8 mouse cellular contexts compared by ENCODE assay signal in the genomic region with DNA sequence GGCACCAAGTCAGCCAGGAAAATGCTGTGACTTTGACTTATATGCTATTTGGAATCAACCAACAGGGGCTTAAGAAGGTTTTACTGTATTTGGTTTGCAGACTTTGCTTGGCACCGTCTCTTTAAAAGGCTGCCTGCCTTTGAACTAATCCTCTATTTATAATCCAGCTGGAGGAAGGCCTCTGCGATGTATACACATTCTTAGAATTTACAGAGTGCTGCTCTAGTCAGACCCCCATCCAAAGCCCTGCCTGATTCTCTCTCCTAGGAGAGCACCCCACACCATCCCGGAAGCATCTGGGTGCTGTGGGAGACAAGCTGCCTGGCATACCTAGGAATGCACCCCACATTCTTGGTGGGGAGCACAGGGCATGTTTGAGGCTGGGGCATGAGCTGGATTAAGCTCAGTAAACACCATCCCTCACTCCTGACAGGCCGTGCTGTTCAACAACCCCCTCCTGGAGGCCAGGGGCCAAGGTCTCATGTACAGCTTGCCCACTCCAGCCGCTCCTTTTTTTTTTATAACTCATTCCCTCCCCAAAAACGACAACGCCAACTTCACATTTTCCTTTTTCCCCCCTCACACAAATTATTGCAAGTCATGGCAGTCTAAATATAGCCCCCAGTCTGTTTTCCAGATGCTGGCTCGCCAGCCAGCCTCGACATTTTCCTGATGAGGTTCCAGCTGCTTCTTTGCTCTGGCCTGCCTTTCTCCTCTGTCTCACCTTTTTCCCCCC.
DNase-seq lines count a peak whose midpoint lies in the region; ATAC-seq lines count a peak whose summit lies in the region.

No protein-coding gene starts in this region.

- DNase-seq in embryo, embryonic 10.5 days (ENCODE audit: low spot score) = peak; percentile 37
- no peak for DNase-seq in embryo, embryonic 10 days (ENCODE audit: low spot score)
- DNase-seq in lung, postnatal 36 days = no peak
- DNase-seq in left cerebral cortex, postnatal 4 days = no peak
- no peak for DNase-seq in right cerebral cortex, postnatal 36 days (ENCODE audit: low spot score in 2 of 2)

- no peak overlapping the region for H3K4me2 ChIP-seq in lung, embryonic 16.5 days (ENCODE audit: low read depth, low read length)
- H3K4me2 ChIP-seq in limb, embryonic 12.5 days = no peak overlapping the region
- no peak overlapping the region for H3K4me2 ChIP-seq in stomach, embryonic 14.5 days (replicated peaks; ENCODE audit: low read depth, low read length)

- no peaks in the 10 kb centered on the region for H3K36me3 ChIP-seq in lung, embryonic 16.5 days (ENCODE audit: control insufficient read depth, insufficient read depth, low read length)
- no peaks in the 10 kb centered on the region for H3K36me3 ChIP-seq in limb, embryonic 12.5 days
- no peaks in the 10 kb centered on the region for H3K36me3 ChIP-seq in stomach, embryonic 14.5 days (ENCODE audit: control insufficient read depth, insufficient read depth, low read length)

- peaks cover 44% of the 10 kb centered on the region for H3K4me1 ChIP-seq in lung, embryonic 16.5 days (replicated peaks; ENCODE audit: control insufficient read depth, insufficient read depth, low read length)
- peaks cover 51% of the 10 kb centered on the region for H3K4me1 ChIP-seq in limb, embryonic 12.5 days (replicated peaks)
- H3K4me1 ChIP-seq in stomach, embryonic 14.5 days (ENCODE audit: control insufficient read depth, insufficient read depth, low read length) = peaks cover 59% of the 10 kb centered on the region

- 0 out of 2 replicates have a peak overlapping the region, but pooled peaks have one; percentile 19 for H3K9ac ChIP-seq in lung, embryonic 16.5 days (ENCODE audit: low read length)
- 0 out of 2 replicates have a peak overlapping the region, but pooled peaks have one; percentile 28 for H3K9ac ChIP-seq in limb, embryonic 12.5 days (replicated peaks)
- no peak overlapping the region for H3K9ac ChIP-seq in stomach, embryonic 14.5 days (replicated peaks; ENCODE audit: low read depth, low read length)

- H3K9me3 ChIP-seq in lung, embryonic 16.5 days (ENCODE audit: control insufficient read depth, low read length) = no peaks in the 10 kb centered on the region
- no peaks in the 10 kb centered on the region for H3K9me3 ChIP-seq in limb, embryonic 12.5 days
- H3K9me3 ChIP-seq in stomach, embryonic 14.5 days (ENCODE audit: control insufficient read depth, low read depth, low read length) = no peaks in the 10 kb centered on the region

- H3K27me3 ChIP-seq in lung, embryonic 16.5 days (ENCODE audit: control insufficient read depth, insufficient read depth, low read depth, low read length) = no peaks in the 10 kb centered on the region
- no peaks in the 10 kb centered on the region for H3K27me3 ChIP-seq in limb, embryonic 12.5 days
- no peaks in the 10 kb centered on the region for H3K27me3 ChIP-seq in stomach, embryonic 14.5 days (ENCODE audit: control insufficient read depth, insufficient read depth, low read length)

- WGBS in lung, embryonic 16.5 days = 12% methylated on average over 9 of the region's 9 CpGs
- 19% methylated on average over 9 of the region's 9 CpGs for WGBS in limb, embryonic 12.5 days
- WGBS in stomach, embryonic 14.5 days = 5% methylated on average over 9 of the region's 9 CpGs

- H3K27ac ChIP-seq in lung, embryonic 16.5 days (ENCODE audit: low read length) = peak overlapping the region; percentile 95
- peak overlapping the region; percentile 75 for H3K27ac ChIP-seq in limb, embryonic 12.5 days
- H3K27ac ChIP-seq in stomach, embryonic 14.5 days (ENCODE audit: low read length) = peak overlapping the region; percentile 89

- peak; percentile 81 for ATAC-seq in lung, embryonic 16.5 days (ENCODE audit: low read depth)
- ATAC-seq in limb, embryonic 12.5 days (ENCODE audit: insufficient number of reproducible peaks, insufficient read depth, low FRiP score, low TSS enrichment, low read depth) = no peak
- ATAC-seq in stomach, embryonic 14.5 days (ENCODE audit: insufficient number of reproducible peaks, insufficient read depth, low FRiP score, low read depth) = peak; percentile 76

- intact Hi-C loops in left cerebral cortex, postnatal 4 days (cut with DNase I) = no loop called here

- H3K4me3 ChIP-seq in lung, embryonic 16.5 days (ENCODE audit: low read length) = no peak overlapping the region
- no peak overlapping the region for H3K4me3 ChIP-seq in limb, embryonic 12.5 days (replicated peaks)
- no peak overlapping the region for H3K4me3 ChIP-seq in stomach, embryonic 14.5 days (ENCODE audit: low read depth, low read length)
